Mouse (Mus musculus) macrophage (primary cell): Measurements from ENCODE around the gene G3bp1. TPM values are rescaled to one million over a fixed set of nuclear protein-coding genes. Genes with fewer than 3 reads are reported as not detected.
A peak's percentile ranks its signal among the peaks of the same experiment; 100 is the strongest.

Experiments
- H3K27ac ChIP-seq: fragments of 350-480 bp; formaldehyde crosslinking; 2 replicates; pipeline ENCODE4 v1.9.0; 2021
- H3K36me3 ChIP-seq: fragments of 350-480 bp; formaldehyde crosslinking; 2 replicates; pipeline ENCODE4 v1.9.0; 2021; ENCODE audit errors: inconsistent target
- H3K4me3 ChIP-seq: fragments of 350-480 bp; formaldehyde crosslinking; 2 replicates; pipeline ENCODE4 v1.9.0; 2021; ENCODE audit errors: inconsistent target
- H3K79me2 ChIP-seq: fragments of 350-480 bp; formaldehyde crosslinking; 2 replicates; pipeline ENCODE4 v1.9.0; 2021; ENCODE audit errors: inconsistent target
- WGBS: methylation state at CpG from one replicate; pipeline ENCODE4 v1.1.7; 2026; ENCODE audit warnings: inconsistent platforms; ENCODE audit not compliant: missing documents; 5-methylcytosine and 5-hydroxymethylcytosine counted together
- polyA plus RNA-seq: library from polyadenylated mRNA; stranded (reverse); fragments of 250-400 nt; gene quantifications from 3 replicates; pipeline ENCODE4 v1.2.4, GENCODE M21; 2018; ENCODE audit warnings: inconsistent platforms

G3bp1 gene
- polyA plus RNA-seq, 1 experiment from 2014 or later: 20.9 TPM

GRCm38 (mm10) chr11:55453640-55454039 lies 15.8 kb upstream of the G3bp1 start:
- WGBS: 26% methylated on average over 4 of the region's 4 CpGs
- H3K79me2 ChIP-seq: peaks cover 76% of the 10 kb centered on the region
- H3K27ac ChIP-seq: peak overlapping the region; percentile 73
- H3K36me3 ChIP-seq: peaks cover 23% of the 10 kb centered on the region; the same call in 1 of the 2 replicates
- no peak overlapping the region for H3K4me3 ChIP-seq

- H3K79me2 ChIP-seq: peaks cover 91% of the 10 kb centered on the region
- H3K27ac ChIP-seq: no peak overlapping the region
- WGBS: 76% methylated on average over 2 of the region's 2 CpGs
- H3K36me3 ChIP-seq: peaks cover 13% of the 10 kb centered on the region; the same call in 1 of the 2 replicates
- H3K4me3 ChIP-seq: no peak overlapping the region
Measured at GRCm38 (mm10) chr11:55455166-55455565, 14.3 kb upstream of the G3bp1 start.

GRCm38 (mm10) chr11:55458501-55458900 lies 11.0 kb upstream of the G3bp1 start:
- Histone ChIP-seq H3K79me2 (peaks cover 70% of the 10 kb centered on the region), H3K27ac (peak overlapping the region; percentile 25), H3K36me3 (peaks cover 3% of the 10 kb centered on the region; the same call in 1 of the 2 replicates), H3K4me3 (no peak overlapping the region)
- 79% methylated on average over 4 of the region's 4 CpGs for WGBS

- Histone ChIP-seq H3K4me3 (peak overlapping the region; percentile 97), H3K79me2 (peaks cover 59% of the 10 kb centered on the region), H3K36me3 (peaks cover 1% of the 10 kb centered on the region; the same call in 1 of the 2 replicates), H3K27ac (peak overlapping the region; percentile 67)
- WGBS: 76% methylated on average over 3 of the region's 3 CpGs
Measured at GRCm38 (mm10) chr11:55459850-55460558, 9.5 kb upstream of the G3bp1 start.

GRCm38 (mm10) chr11:55460559-55461018 lies 8.9 kb upstream of the G3bp1 start:
- Histone ChIP-seq H3K36me3 (no peaks in the 10 kb centered on the region), H3K4me3 (peak overlapping the region; percentile 97), H3K27ac (peak overlapping the region; percentile 67), H3K79me2 (peaks cover 53% of the 10 kb centered on the region)
- under 1% methylated on average over 17 of the region's 17 CpGs for WGBS

- H3K36me3 ChIP-seq: no peaks in the 10 kb centered on the region
- under 1% methylated on average over 32 of the region's 36 CpGs for WGBS
- H3K79me2 ChIP-seq: peaks cover 48% of the 10 kb centered on the region
- peak within 1 kb of the TSS; percentile 77 for H3K27ac ChIP-seq
- H3K4me3 ChIP-seq: peak within 1 kb of the TSS; percentile 97
Measured at GRCm38 (mm10) chr11:55461019-55461645, 8.4 kb upstream of the G3bp1 start, which contains the start of gene Atox1. Atox1 (minus strand) TSS chr11:55461239.

GRCm38 (mm10) chr11:55462149-55462548 lies 7.3 kb upstream of the G3bp1 start:
- Histone ChIP-seq H3K79me2 (peaks cover 38% of the 10 kb centered on the region), H3K4me3 (no peak overlapping the region), H3K27ac (peak overlapping the region; percentile 77), H3K36me3 (no peaks in the 10 kb centered on the region)
- WGBS: 97% methylated on average over 5 of the region's 9 CpGs

- H3K36me3 ChIP-seq: no peaks in the 10 kb centered on the region
- H3K79me2 ChIP-seq: peaks cover 12% of the 10 kb centered on the region
- H3K27ac ChIP-seq: no peak overlapping the region
- WGBS: 93% methylated on average over 10 of the region's 10 CpGs
- no peak overlapping the region for H3K4me3 ChIP-seq
Measured at GRCm38 (mm10) chr11:55464707-55465106, 4.8 kb upstream of the G3bp1 start.

GRCm38 (mm10) chr11:55465177-55465576 lies 4.3 kb upstream of the G3bp1 start:
- Histone ChIP-seq H3K4me3 (no peak overlapping the region), H3K79me2 (peaks cover 11% of the 10 kb centered on the region), H3K27ac (no peak overlapping the region), H3K36me3 (no peaks in the 10 kb centered on the region)
- WGBS: 100% methylated on average over 3 of the region's 3 CpGs

GRCm38 (mm10) chr11:55468012-55468411 lies 1.5 kb upstream of the G3bp1 start:
- H3K79me2 ChIP-seq: peaks cover 32% of the 10 kb centered on the region
- no peaks in the 10 kb centered on the region for H3K36me3 ChIP-seq
- WGBS: 91% methylated on average over 10 of the region's 10 CpGs
- peak overlapping the region; percentile 65 for H3K4me3 ChIP-seq
- peak overlapping the region; percentile 99 for H3K27ac ChIP-seq

- under 1% methylated on average over 17 of the region's 17 CpGs for WGBS
- Histone ChIP-seq H3K79me2 (peaks cover 38% of the 10 kb centered on the region), H3K27ac (peak overlapping the region; percentile 99)
Measured at GRCm38 (mm10) chr11:55468611-55469047, 856 bp upstream of the G3bp1 start.

GRCm38 (mm10) chr11:55469923-55470691 lies 622 bp downstream of the G3bp1 start:
- 0% methylated on average over 41 of the region's 46 CpGs for WGBS
- H3K4me3 ChIP-seq: peak overlapping the region; percentile 97

More at GRCm38 (mm10) chr11:55468611-55469047, 856 bp upstream of the G3bp1 start:
- H3K36me3 ChIP-seq: no peaks in the 10 kb centered on the region
- H3K4me3 ChIP-seq: peak overlapping the region; percentile 65

GRCm38 (mm10) chr11:55470761-55471160 lies 1.3 kb downstream of the G3bp1 start:
- peak overlapping the region; percentile 97 for H3K4me3 ChIP-seq
- H3K79me2 ChIP-seq: peaks cover 60% of the 10 kb centered on the region
- 15% methylated on average over 8 of the region's 8 CpGs for WGBS
- H3K36me3 ChIP-seq: no peaks in the 10 kb centered on the region
- peak overlapping the region; percentile 65 for H3K27ac ChIP-seq

More at GRCm38 (mm10) chr11:55469923-55470691, 622 bp downstream of the G3bp1 start:
- H3K27ac ChIP-seq: peak overlapping the region; percentile 65
- H3K79me2 ChIP-seq: peaks cover 53% of the 10 kb centered on the region
- H3K36me3 ChIP-seq: no peaks in the 10 kb centered on the region

GRCm38 (mm10) chr11:55471467-55471866 lies 2.0 kb downstream of the G3bp1 start:
- H3K4me3 ChIP-seq: peak overlapping the region; percentile 97; the same call in 1 of the 2 replicates
- 79% methylated on average over 7 of the region's 7 CpGs for WGBS
- no peaks in the 10 kb centered on the region for H3K36me3 ChIP-seq
- no peak overlapping the region for H3K27ac ChIP-seq
- peaks cover 67% of the 10 kb centered on the region for H3K79me2 ChIP-seq
